Mouse (Mus musculus): ENCODE measurements around the gene Shisal1.

GRCm38 (mm10) chr15:84469391-84469790, 22.5 kb upstream of the Shisal1 start:
- no peak for TF ChIP-seq ZNF384 (IDR thresholded peaks at IDR 0.05; ENCODE audit: low read depth, low read length)
- TF ChIP-seq USF1 (IDR thresholded peaks at IDR 0.05; ENCODE audit: low read depth, low read length): no peak
